Mouse (Mus musculus): ENCODE data around the gene Rbm44.

- TF ChIP-seq CTCF (IDR thresholded peaks at IDR 0.05; ENCODE audit: insufficient read depth, low read depth, low read length) (peak; percentile 71), POLR2A (IDR thresholded peaks at IDR 0.05; ENCODE audit: insufficient read depth, low read depth, low read length) (no peak)
These were observed 34.2 kb downstream of the Rbm44 start for GRCm38 (mm10) chr1:91179086-91179485.

Data from olfactory bulb, adult 2 months (tissue).